Mouse (Mus musculus): ENCODE data around the gene Gm10521.
"Not testable (repeated sequence)": the region's sequence is repeated elsewhere in the genome, so short reads cannot be mapped to it uniquely, and the experiment has no call there.

GRCm38 (mm10) chr1:171895364-171895763 lies at the start of gene Gm10521:
- not testable (repeated sequence) for TF ChIP-seq CTCF, EP300 (IDR thresholded peaks at IDR 0.05; ENCODE audit: low read depth)

All from liver, postnatal 0 days (tissue).